Comparison of ENCODE assay signal across 9 mouse cellular contexts in the genomic region with DNA sequence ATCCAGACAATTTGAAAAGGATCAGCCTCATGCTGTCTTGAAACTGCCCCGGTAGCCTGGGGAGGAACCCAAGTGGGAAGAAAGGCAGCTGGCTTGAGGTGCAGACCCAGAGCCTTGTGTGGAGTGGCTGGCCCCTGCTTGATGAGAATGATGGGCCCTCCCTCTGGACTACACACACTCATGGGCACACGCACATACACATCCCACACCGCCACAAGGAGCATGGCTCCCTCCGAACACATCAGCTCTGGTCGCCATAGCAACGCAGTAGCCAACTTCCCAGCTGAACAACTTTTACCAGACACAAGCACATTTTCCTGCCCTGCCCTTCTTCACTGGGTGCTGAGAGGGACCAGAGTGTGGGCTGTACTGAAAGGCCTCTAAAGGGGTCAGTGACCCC.
DNase-seq lines count a peak whose midpoint lies in the region; ATAC-seq lines count a peak whose summit lies in the region.
"Had no signal": no experiment of that assay in that cellular context is flagged by ENCODE, and none has a peak within 500 bp of the region (broad histone marks: within the 10 kb centered on the region; RNA-seq: fewer than 3 reads in every experiment).

No protein-coding gene starts in this region.

- no peak overlapping the region for H3K27ac ChIP-seq in neural tube, embryonic 11.5 days (ENCODE audit: low read depth, low read length)
- no peak overlapping the region for H3K27ac ChIP-seq in hindbrain, embryonic 13.5 days
- H3K27ac ChIP-seq in midbrain, embryonic 14.5 days (replicated peaks; ENCODE audit: low read depth, low read length), result no peak overlapping the region

- H3K36me3 ChIP-seq in neural tube, embryonic 11.5 days (ENCODE audit: control insufficient read depth, insufficient read depth, low read length), result no peaks in the 10 kb centered on the region
- H3K36me3 ChIP-seq in hindbrain, embryonic 13.5 days, result no peaks in the 10 kb centered on the region
- H3K36me3 ChIP-seq in midbrain, embryonic 14.5 days (ENCODE audit: control insufficient read depth, insufficient read depth, low read length), result no peaks in the 10 kb centered on the region

- WGBS in neural tube, embryonic 11.5 days, result 35% methylated on average over 6 of the region's 6 CpGs
- WGBS in hindbrain, embryonic 13.5 days, result 20% methylated on average over 6 of the region's 6 CpGs
- WGBS in midbrain, embryonic 14.5 days, result 5% methylated on average over 6 of the region's 6 CpGs

- peaks cover 28% of the 10 kb centered on the region for H3K4me1 ChIP-seq in neural tube, embryonic 11.5 days (ENCODE audit: control insufficient read depth, insufficient read depth, low read length)
- H3K4me1 ChIP-seq in hindbrain, embryonic 13.5 days (replicated peaks), result peaks cover 42% of the 10 kb centered on the region
- peaks cover 28% of the 10 kb centered on the region for H3K4me1 ChIP-seq in midbrain, embryonic 14.5 days (ENCODE audit: control insufficient read depth, insufficient read depth, low read length)

- H3K9me3 ChIP-seq in neural tube, embryonic 11.5 days (ENCODE audit: control insufficient read depth, low read length), result no peaks in the 10 kb centered on the region
- no peaks in the 10 kb centered on the region for H3K9me3 ChIP-seq in hindbrain, embryonic 13.5 days
- no peaks in the 10 kb centered on the region for H3K9me3 ChIP-seq in midbrain, embryonic 14.5 days (ENCODE audit: control insufficient read depth, low read length)

- ATAC-seq in neural tube, embryonic 11.5 days (ENCODE audit: insufficient read depth, low FRiP score, low TSS enrichment), result peak; percentile 45; the same call in 1 of the 2 replicates
- 0 out of 2 replicates have a peak, but pooled peaks have one; percentile 61 for ATAC-seq in hindbrain, embryonic 13.5 days (ENCODE audit: low FRiP score)
- ATAC-seq in midbrain, embryonic 14.5 days (ENCODE audit: low FRiP score, low TSS enrichment), result no peak
- ATAC-seq: Patski had no signal

- intact Hi-C loops in heart, postnatal 14 days (cut with DNase I), result no loop called here

- no peak overlapping the region for H3K4me2 ChIP-seq in neural tube, embryonic 11.5 days (ENCODE audit: low read depth)
- H3K4me2 ChIP-seq in hindbrain, embryonic 13.5 days, result no peak overlapping the region
- no peak overlapping the region for H3K4me2 ChIP-seq in midbrain, embryonic 14.5 days (ENCODE audit: low read length)

- H3K9ac ChIP-seq in neural tube, embryonic 11.5 days (ENCODE audit: low read length), result no peak overlapping the region
- H3K9ac ChIP-seq in hindbrain, embryonic 13.5 days, result peak overlapping the region; percentile 5; the same call in 1 of the 2 replicates
- no peak overlapping the region for H3K9ac ChIP-seq in midbrain, embryonic 14.5 days (replicated peaks; ENCODE audit: low read length)

- H3K27me3 ChIP-seq in neural tube, embryonic 11.5 days (ENCODE audit: control insufficient read depth, insufficient read depth, low read length), result 0 out of 2 replicates have a peak, but pooled peaks cover 2% of the 10 kb centered on the region
- H3K27me3 ChIP-seq in hindbrain, embryonic 13.5 days, result peaks cover 14% of the 10 kb centered on the region; the same call in 1 of the 2 replicates
- H3K27me3 ChIP-seq in midbrain, embryonic 14.5 days (ENCODE audit: control insufficient read depth, insufficient read depth, low read length), result peaks cover 3% of the 10 kb centered on the region; the same call in 1 of the 2 replicates
- H3K27me3 ChIP-seq: Patski had no signal

- no peak overlapping the region for H3K4me3 ChIP-seq in neural tube, embryonic 11.5 days (ENCODE audit: low read depth, low read length)
- no peak overlapping the region for H3K4me3 ChIP-seq in hindbrain, embryonic 13.5 days
- no peak overlapping the region for H3K4me3 ChIP-seq in midbrain, embryonic 14.5 days (replicated peaks; ENCODE audit: low read depth, low read length)

- DNase-seq in neural tube, embryonic 11.5 days (ENCODE audit: low spot score), result no peak
- DNase-seq in neural tube, embryonic 10.5 days (ENCODE audit: extremely low spot score, low spot score), result no peak
- peak; percentile 84 for DNase-seq in midbrain, embryonic 14.5 days
- no peak for DNase-seq in heart, postnatal 14 days
- DNase-seq in yolk sac, embryonic 10.5 days (ENCODE audit: low spot score), result no peak
- DNase-seq in urinary bladder, adult 18-20 months (ENCODE audit: low spot score in 2 of 2), result no peak
- DNase-seq: thymus, postnatal 25 days had no signal
